Mouse (Mus musculus) stomach, embryonic 14.5 days (tissue): ENCODE measurements around the gene Dhx34. TPM values are rescaled to one million over a fixed set of nuclear protein-coding genes. Genes with fewer than 3 reads are reported as not detected.

Source experiments
- ATAC-seq: fragments of 200-750 bp; cut with Nextera tagmentation; 2 replicates; pipeline ENCODE4 v1.8.0; 2017; ENCODE audit warnings: low read depth, moderate TSS enrichment; ENCODE audit not compliant: insufficient number of reproducible peaks, insufficient read depth, low FRiP score
- H3K27ac ChIP-seq: fragments of 300-500 bp; sonication (generic); 2 replicates; pipeline ENCODE4 v1.5.1; 2014; ENCODE audit warnings: mild to moderate bottlenecking, low read length, moderate library complexity, mixed read lengths
- H3K27me3 ChIP-seq: fragments of 300-500 bp; sonication (generic); 2 replicates; pipeline ENCODE4 v1.6.1; 2014; ENCODE audit warnings: low read length, control low read depth, mixed read lengths; ENCODE audit not compliant: control insufficient read depth, insufficient read depth
- H3K36me3 ChIP-seq: fragments of 300-500 bp; sonication (generic); 2 replicates; pipeline ENCODE4 v1.6.1; 2014; ENCODE audit warnings: mild to moderate bottlenecking, control low read depth, low read length, moderate library complexity, mixed read lengths; ENCODE audit not compliant: control insufficient read depth, insufficient read depth
- H3K4me1 ChIP-seq: fragments of 300-500 bp; sonication (generic); 2 replicates; pipeline ENCODE4 v1.6.1; 2014; ENCODE audit warnings: low read length, control low read depth, mixed read lengths; ENCODE audit not compliant: control insufficient read depth, insufficient read depth
- H3K4me2 ChIP-seq: fragments of 300-500 bp; sonication (generic); replicated peaks from 2 replicates; pipeline ENCODE4 v1.6.1; 2014; ENCODE audit warnings: low read depth, low read length, control low read depth
- H3K4me3 ChIP-seq: fragments of 300-500 bp; sonication (generic); 2 replicates; pipeline ENCODE4 v1.5.1; 2014; ENCODE audit warnings: low read depth, low read length, control low read depth
- H3K9ac ChIP-seq: fragments of 300-500 bp; sonication (generic); replicated peaks from 2 replicates; pipeline ENCODE4 v1.6.1; 2014; ENCODE audit warnings: low read depth, mild to moderate bottlenecking, control low read depth, low read length, moderate library complexity, mixed read lengths
- H3K9me3 ChIP-seq: fragments of 300-500 bp; sonication (generic); 2 replicates; pipeline ENCODE4 v1.6.1; 2016; ENCODE audit warnings: low read depth, low read length, control low read depth; ENCODE audit not compliant: control insufficient read depth
- WGBS: fragments of 180-500 bp; shearing (Covaris S2); extraction: QIAGEN DNeasy Blood & Tissue Kit; methylation state at CpG from one replicate; pipeline ENCODE4 v1.1.7; 2014; 5-methylcytosine and 5-hydroxymethylcytosine counted together
- polyA plus RNA-seq: library from polyadenylated mRNA; unstranded; fragments of >200 nt; fragmentation: Nextera tagmentation; extraction: Ambion mirVana; gene quantifications from 2 replicates; pipeline ENCODE4 v1.2.1, GENCODE M21; 2014

Gene Dhx34
- polyA plus RNA-seq, 1 experiment from 2014 or later, result 8.4 TPM

DNA sequence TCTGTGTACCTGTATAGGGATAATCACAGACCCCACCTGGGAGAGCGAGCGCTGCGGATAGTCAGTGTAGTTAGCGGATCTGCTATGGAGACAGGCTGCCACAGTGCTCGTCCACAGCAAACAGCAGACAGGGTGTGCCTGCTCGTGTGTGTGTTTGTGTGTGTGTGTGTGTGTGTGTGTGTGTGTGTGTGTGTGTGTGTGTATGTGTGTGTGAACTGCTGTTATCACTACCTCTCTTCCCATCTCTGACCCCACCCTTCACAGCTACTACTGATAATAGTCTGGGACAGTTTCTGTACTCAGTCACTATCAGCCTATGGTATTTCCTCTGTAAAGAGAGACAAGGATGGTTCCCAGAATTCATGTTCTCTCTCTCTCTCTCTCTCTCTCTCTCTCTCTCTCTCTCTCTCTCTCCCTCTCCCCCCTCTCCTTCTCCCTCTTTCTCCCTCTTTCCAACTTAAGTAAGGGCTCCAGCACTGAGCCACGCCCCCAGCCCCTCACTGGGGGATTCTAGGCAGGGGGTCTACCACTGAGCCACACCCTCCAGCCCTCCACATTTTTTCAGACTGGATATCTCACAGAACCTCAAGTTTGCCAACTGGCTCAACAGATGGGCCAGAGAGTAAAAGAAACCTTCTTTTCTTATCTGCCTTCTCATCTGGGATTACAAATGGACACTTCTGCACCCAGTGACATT lies 18.6 kb upstream of the Dhx34 start:
- no peak overlapping the region for H3K4me3 ChIP-seq
- no peak overlapping the region for H3K9ac ChIP-seq
- H3K9me3 ChIP-seq, result no peaks in the 10 kb centered on the region
- ATAC-seq, result no peak
- no peaks in the 10 kb centered on the region for H3K36me3 ChIP-seq
- H3K27me3 ChIP-seq, result no peaks in the 10 kb centered on the region
- H3K27ac ChIP-seq, result no peak overlapping the region
- WGBS, result 71% methylated on average over 7 of the region's 7 CpGs
- no peak overlapping the region for H3K4me2 ChIP-seq
- no peaks in the 10 kb centered on the region for H3K4me1 ChIP-seq

DNA sequence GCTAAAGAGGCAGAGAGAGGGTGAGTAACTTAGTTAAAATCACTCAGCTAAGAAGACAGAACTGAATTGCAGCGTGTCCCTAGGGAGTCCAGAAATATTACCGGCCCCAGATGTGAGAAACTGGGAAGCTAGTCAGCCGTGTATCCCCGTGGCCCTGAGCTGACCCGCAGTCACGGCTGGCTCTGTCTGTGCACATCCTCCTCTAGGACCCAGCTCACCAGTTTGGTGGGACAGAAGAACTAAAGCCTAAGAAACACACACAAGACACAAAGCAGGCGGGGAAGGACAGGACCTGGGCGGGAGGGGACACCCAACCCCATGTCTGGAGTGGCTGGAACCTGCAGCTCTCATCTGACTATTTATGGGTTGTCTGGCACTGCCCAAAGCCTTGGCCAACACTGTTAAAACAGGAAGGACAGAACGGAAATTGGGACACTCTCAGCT lies 17.7 kb upstream of the Dhx34 start:
- H3K4me1 ChIP-seq, result no peaks in the 10 kb centered on the region
- no peaks in the 10 kb centered on the region for H3K27me3 ChIP-seq
- H3K4me2 ChIP-seq, result no peak overlapping the region
- no peaks in the 10 kb centered on the region for H3K36me3 ChIP-seq
- ATAC-seq, result no peak
- no peak overlapping the region for H3K27ac ChIP-seq
- no peak overlapping the region for H3K4me3 ChIP-seq
- H3K9me3 ChIP-seq, result no peaks in the 10 kb centered on the region
- WGBS, result 59% methylated on average over 9 of the region's 9 CpGs
- no peak overlapping the region for H3K9ac ChIP-seq

DNA sequence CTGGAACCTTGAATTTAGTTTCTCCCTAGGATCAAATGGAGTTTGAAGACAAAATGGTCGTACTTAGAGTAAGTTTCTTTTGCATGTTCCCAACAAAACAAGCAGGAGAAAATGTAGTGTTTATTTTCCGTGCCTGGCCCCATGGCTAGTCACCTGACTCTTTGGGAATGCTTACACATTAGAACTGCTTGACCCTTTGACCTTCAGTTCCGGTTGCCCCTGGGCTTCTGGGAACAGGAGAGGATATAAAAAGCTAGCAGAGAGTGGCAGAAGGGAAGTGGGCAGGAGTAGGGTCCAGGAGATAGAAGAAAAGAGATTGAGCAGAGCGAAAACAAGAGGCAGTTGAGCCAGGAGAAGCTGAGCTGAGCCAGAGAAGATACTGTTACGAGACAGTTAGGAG lies 8.0 kb upstream of the Dhx34 start:
- Histone ChIP-seq H3K4me1 (no peaks in the 10 kb centered on the region), H3K4me3 (no peak overlapping the region), H3K4me2 (no peak overlapping the region), H3K9ac (no peak overlapping the region), H3K27me3 (no peaks in the 10 kb centered on the region), H3K36me3 (no peaks in the 10 kb centered on the region), H3K9me3 (no peaks in the 10 kb centered on the region), H3K27ac (no peak overlapping the region)
- 33% methylated on average over 5 of the region's 5 CpGs for WGBS
- ATAC-seq, result no peak

DNA sequence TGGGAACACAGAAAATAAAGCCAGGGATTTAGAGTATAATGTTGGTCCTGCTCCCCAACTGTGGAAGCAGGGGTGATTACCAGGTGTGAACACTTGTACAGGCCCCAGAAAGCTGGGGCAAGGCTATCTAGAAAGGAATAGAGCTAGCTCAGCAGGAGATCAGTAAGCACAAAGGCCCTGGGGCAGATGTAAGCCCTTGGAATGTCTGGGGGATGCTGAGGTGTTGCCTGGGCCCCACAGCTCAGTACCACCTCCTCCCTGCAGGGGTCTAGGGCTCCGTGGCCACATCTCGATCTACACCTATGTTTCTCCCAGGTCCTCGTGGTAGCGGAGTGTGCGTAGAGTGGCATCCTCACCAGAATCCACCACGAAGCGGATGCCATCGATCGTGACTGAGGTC lies 7.9 kb downstream of the Dhx34 start:
- Histone ChIP-seq H3K27me3 (no peaks in the 10 kb centered on the region), H3K9ac (no peak overlapping the region), H3K4me1 (0 out of 2 replicates have a peak, but pooled peaks cover 3% of the 10 kb centered on the region), H3K4me3 (no peak overlapping the region), H3K27ac (no peak overlapping the region), H3K9me3 (no peaks in the 10 kb centered on the region), H3K36me3 (peaks cover 52% of the 10 kb centered on the region), H3K4me2 (no peak overlapping the region)
- no peak for ATAC-seq
- 89% methylated on average over 9 of the region's 9 CpGs for WGBS

DNA sequence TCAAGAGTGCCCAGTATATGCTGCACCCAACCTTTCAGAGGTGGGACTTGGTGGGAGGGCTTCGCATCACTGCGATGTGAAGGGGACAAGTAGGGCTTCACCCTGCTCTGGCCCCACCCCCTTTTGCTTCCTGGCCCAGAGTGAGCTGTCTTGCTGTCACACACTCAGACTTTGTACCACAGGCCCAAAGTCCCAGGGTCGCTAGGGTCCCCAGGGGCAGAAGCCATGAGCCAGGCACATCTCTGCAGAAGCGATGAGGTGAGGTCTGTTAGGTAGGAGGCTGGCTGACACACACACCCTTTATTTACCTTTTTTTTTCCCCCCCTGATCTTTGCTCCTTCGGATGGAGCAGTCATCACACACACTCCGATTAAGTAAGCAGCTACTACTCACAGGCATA lies 8.6 kb downstream of the Dhx34 start:
- no peak for ATAC-seq
- WGBS, result 82% methylated on average over 6 of the region's 6 CpGs
- 0 out of 2 replicates have a peak, but pooled peaks cover 7% of the 10 kb centered on the region for H3K4me1 ChIP-seq
- no peaks in the 10 kb centered on the region for H3K9me3 ChIP-seq
- H3K4me2 ChIP-seq, result no peak overlapping the region
- no peak overlapping the region for H3K9ac ChIP-seq
- no peak overlapping the region for H3K4me3 ChIP-seq
- H3K27ac ChIP-seq, result no peak overlapping the region
- H3K27me3 ChIP-seq, result no peaks in the 10 kb centered on the region
- peaks cover 47% of the 10 kb centered on the region for H3K36me3 ChIP-seq

DNA sequence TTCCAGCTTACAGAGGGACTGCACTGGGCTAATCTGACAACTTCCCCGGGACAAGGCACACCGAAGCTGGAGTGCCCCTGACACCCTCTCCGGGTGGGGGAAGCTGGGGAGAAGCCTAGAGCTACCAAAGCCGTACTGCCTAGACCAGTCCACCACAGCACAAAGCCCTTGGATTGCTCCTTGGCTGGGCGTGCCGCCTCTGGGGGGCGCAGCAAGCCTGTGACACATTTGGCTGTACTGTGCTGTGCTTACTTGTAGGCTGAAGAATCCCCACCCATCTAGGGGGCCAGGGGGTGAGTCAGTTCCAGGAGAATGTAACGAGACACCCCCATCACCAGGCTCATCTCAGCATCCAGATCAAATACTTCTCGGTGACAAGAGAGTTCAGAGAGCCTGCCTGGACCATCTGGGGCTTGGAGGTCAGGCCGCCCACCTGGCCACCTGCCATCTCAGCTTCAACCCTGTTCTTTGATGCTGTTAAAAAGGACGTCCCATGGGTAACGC lies 10.9 kb downstream of the Dhx34 start:
- H3K9me3 ChIP-seq, result no peaks in the 10 kb centered on the region
- peaks cover 43% of the 10 kb centered on the region for H3K36me3 ChIP-seq
- H3K4me1 ChIP-seq, result 0 out of 2 replicates have a peak, but pooled peaks cover 7% of the 10 kb centered on the region
- H3K9ac ChIP-seq, result no peak overlapping the region
- H3K27ac ChIP-seq, result no peak overlapping the region
- H3K27me3 ChIP-seq, result no peaks in the 10 kb centered on the region
- no peak overlapping the region for H3K4me3 ChIP-seq
- H3K4me2 ChIP-seq, result no peak overlapping the region
- 69% methylated on average over 12 of the region's 12 CpGs for WGBS
- ATAC-seq, result no peak

DNA sequence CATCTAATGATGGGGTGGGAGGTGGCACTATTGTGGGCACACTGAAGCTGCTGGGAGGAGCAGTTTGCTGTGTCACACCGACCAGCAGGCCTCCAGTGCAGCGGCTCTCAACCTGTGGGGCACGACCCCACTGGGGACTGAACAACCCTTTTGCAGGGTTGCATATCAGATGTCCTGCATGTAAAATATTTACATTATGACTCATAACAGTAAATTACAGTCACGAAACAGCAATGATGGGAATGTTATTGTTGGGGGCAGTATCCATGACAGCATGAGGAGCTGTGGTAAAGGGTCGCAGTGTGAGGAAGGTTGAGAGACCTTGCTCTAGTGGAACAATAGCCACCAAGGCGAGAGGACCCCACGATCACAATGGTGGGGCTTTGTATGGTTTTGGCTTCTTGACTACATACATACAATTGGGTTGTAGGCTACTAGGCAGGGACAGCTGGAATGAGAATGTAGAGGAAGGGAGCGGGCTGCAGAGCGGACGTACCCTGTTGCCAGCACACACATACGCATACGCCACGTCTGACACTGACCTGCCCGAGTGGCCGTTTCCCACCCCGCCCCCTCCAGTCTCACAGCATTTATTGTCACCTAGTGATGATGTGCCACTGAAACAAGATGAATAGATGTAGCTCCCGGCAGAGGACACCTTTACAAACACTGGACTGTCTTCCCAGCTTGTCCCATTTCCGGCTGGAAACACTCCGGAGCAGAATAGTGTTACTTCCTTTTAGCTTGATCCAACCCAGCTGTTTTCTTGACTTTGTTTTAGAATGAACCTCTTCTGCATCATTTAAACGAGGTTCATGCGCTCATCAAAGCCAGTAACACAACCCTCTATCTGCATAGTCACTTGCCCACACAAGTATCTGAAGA lies 12.8 kb downstream of the Dhx34 start:
- peaks cover 36% of the 10 kb centered on the region for H3K36me3 ChIP-seq
- H3K4me2 ChIP-seq, result no peak overlapping the region
- H3K9ac ChIP-seq, result no peak overlapping the region
- 0 out of 2 replicates have a peak, but pooled peaks cover 7% of the 10 kb centered on the region for H3K4me1 ChIP-seq
- no peaks in the 10 kb centered on the region for H3K27me3 ChIP-seq
- no peak for ATAC-seq
- WGBS, result 64% methylated on average over 21 of the region's 21 CpGs
- H3K4me3 ChIP-seq, result no peak overlapping the region
- no peaks in the 10 kb centered on the region for H3K9me3 ChIP-seq
- peak overlapping the region; percentile 58 for H3K27ac ChIP-seq

DNA sequence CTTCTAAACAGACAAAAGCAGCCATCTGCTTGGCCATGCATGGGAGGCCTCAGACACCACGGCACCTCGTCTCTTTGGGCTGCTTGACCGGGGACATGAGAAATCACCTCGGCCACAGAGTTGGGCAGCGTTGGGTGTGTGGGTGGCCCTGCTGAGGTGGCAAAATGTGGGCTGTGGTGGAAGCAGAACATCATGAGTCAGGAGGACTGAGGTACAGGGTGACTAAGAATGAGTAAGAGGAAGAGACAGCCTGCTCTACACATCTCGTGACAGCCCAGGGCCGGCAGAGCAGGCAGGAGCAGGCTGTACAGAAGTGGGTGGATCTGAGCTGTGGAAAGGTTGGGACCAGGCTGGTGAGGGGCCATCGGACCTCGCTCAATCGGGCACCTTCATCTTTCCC lies 14.3 kb downstream of the Dhx34 start:
- peaks cover 25% of the 10 kb centered on the region for H3K36me3 ChIP-seq
- H3K4me2 ChIP-seq, result no peak overlapping the region
- no peak overlapping the region for H3K9ac ChIP-seq
- no peak overlapping the region for H3K27ac ChIP-seq
- no peaks in the 10 kb centered on the region for H3K9me3 ChIP-seq
- no peak overlapping the region for H3K4me3 ChIP-seq
- WGBS, result 84% methylated on average over 10 of the region's 10 CpGs
- 0 out of 2 replicates have a peak, but pooled peaks cover 7% of the 10 kb centered on the region for H3K4me1 ChIP-seq
- no peaks in the 10 kb centered on the region for H3K27me3 ChIP-seq
- no peak for ATAC-seq
